Mouse (Mus musculus) lung, embryonic 15.5 days (tissue): ENCODE data around the gene Oxct2b. TPM values are rescaled to one million over a fixed set of nuclear protein-coding genes. Genes with fewer than 3 reads are reported as not detected.
A peak's percentile ranks its signal among the peaks of the same experiment; 100 is the strongest.
"Not testable (repeated sequence)": the region's sequence is repeated elsewhere in the genome, so short reads cannot be mapped to it uniquely, and the experiment has no call there.

Experiments
- ATAC-seq: fragments of 200-750 bp; cut with Nextera tagmentation; 2 replicates; pipeline ENCODE4 v1.8.0; 2017; ENCODE audit warnings: moderate number of reproducible peaks, borderline replicate concordance; ENCODE audit not compliant: low FRiP score, low TSS enrichment; ENCODE audit errors: extremely low read depth
- H3K27ac ChIP-seq: fragments of 300-500 bp; sonication (generic); 2 replicates; pipeline ENCODE4 v1.5.1; 2015; ENCODE audit warnings: moderate library complexity, mild to moderate bottlenecking, inconsistent platforms
- H3K27me3 ChIP-seq: fragments of 300-500 bp; sonication (generic); 2 replicates; pipeline ENCODE4 v1.6.1; 2015; ENCODE audit warnings: inconsistent platforms
- H3K36me3 ChIP-seq: fragments of 300-500 bp; sonication (generic); 2 replicates; pipeline ENCODE4 v1.6.1; 2015; ENCODE audit warnings: inconsistent platforms
- H3K4me1 ChIP-seq: fragments of 300-500 bp; sonication (generic); 2 replicates; pipeline ENCODE4 v1.6.1; 2015; ENCODE audit warnings: inconsistent platforms
- H3K4me2 ChIP-seq: fragments of 300-500 bp; sonication (generic); 2 replicates; pipeline ENCODE4 v1.6.1; 2015; ENCODE audit warnings: inconsistent platforms, mild to moderate bottlenecking, moderate library complexity
- H3K4me3 ChIP-seq: fragments of 300-500 bp; sonication (generic); 2 replicates; pipeline ENCODE4 v1.5.1; 2015; ENCODE audit warnings: mild to moderate bottlenecking, inconsistent platforms
- H3K9ac ChIP-seq: fragments of 300-500 bp; sonication (generic); 2 replicates; pipeline ENCODE4 v1.6.1; 2015; ENCODE audit warnings: inconsistent platforms
- H3K9me3 ChIP-seq: fragments of 300-500 bp; sonication (generic); 2 replicates; pipeline ENCODE4 v1.6.1; 2016; ENCODE audit warnings: inconsistent platforms
- WGBS: fragments of 180-500 bp; shearing (Covaris S2); methylation state at CpG from one replicate; pipeline ENCODE4 v1.1.7; 2015; 5-methylcytosine and 5-hydroxymethylcytosine counted together
- polyA plus RNA-seq: library from polyadenylated mRNA; unstranded; fragments of >200 nt; fragmentation: Nextera tagmentation; extraction: Ambion mirVana; gene quantifications from 2 replicates; pipeline ENCODE4 v1.2.1, GENCODE M21; 2015

The Oxct2b gene
- polyA plus RNA-seq, 1 experiment from 2014 or later: not detected

GRCm38 (mm10) chr4:123093064-123093776 is 22.8 kb upstream of the Oxct2b start:
- no peaks in the 10 kb centered on the region for H3K9me3 ChIP-seq
- H3K36me3 ChIP-seq: no peaks in the 10 kb centered on the region
- WGBS: 31% methylated on average over 17 of the region's 17 CpGs
- peak overlapping the region; percentile 73 for H3K27ac ChIP-seq
- H3K9ac ChIP-seq: no peak overlapping the region
- no peaks in the 10 kb centered on the region for H3K4me1 ChIP-seq
- no peaks in the 10 kb centered on the region for H3K27me3 ChIP-seq
- 0 out of 2 replicates have a peak overlapping the region, but pooled peaks have one; percentile 10 for H3K4me3 ChIP-seq
- peak overlapping the region; percentile 41 for H3K4me2 ChIP-seq
- peak; percentile 87 for ATAC-seq

GRCm38 (mm10) chr4:123093869-123094268 is 22.2 kb upstream of the Oxct2b start:
- peak overlapping the region; percentile 41; the same call in 1 of the 2 replicates for H3K4me2 ChIP-seq
- ATAC-seq: peak; percentile 67; the same call in 1 of the 2 replicates
- WGBS: 30% methylated on average over 9 of the region's 9 CpGs

GRCm38 (mm10) chr4:123104651-123105450 is 11.2 kb upstream of the Oxct2b start, which contains the start of gene Bmp8b:
Gene Bmp8b (plus strand): TSS chr4:123105165.
- H3K4me1 ChIP-seq: peaks cover 10% of the 10 kb centered on the region
- H3K4me2 ChIP-seq: peak within 1 kb of the TSS; percentile 53
- peak within 1 kb of the TSS; percentile 26 for H3K4me3 ChIP-seq
- WGBS: 4% methylated on average over 75 of the region's 75 CpGs
- no peak within 1 kb of the TSS for H3K27ac ChIP-seq
- H3K36me3 ChIP-seq: no peaks in the 10 kb centered on the region
- no peak within 1 kb of the TSS for H3K9ac ChIP-seq
- no peaks in the 10 kb centered on the region for H3K9me3 ChIP-seq
- H3K27me3 ChIP-seq: peaks cover 51% of the 10 kb centered on the region
- peak; percentile 62 for ATAC-seq

More at GRCm38 (mm10) chr4:123093869-123094268, 22.2 kb upstream of the Oxct2b start:
- Histone ChIP-seq H3K4me1 (no peaks in the 10 kb centered on the region), H3K4me3 (no peak overlapping the region), H3K27ac (peak overlapping the region; percentile 73; the same call in 1 of the 2 replicates), H3K9me3 (no peaks in the 10 kb centered on the region), H3K36me3 (no peaks in the 10 kb centered on the region), H3K9ac (no peak overlapping the region), H3K27me3 (no peaks in the 10 kb centered on the region)

GRCm38 (mm10) chr4:123105451-123105790 is 10.6 kb upstream of the Oxct2b start:
- Histone ChIP-seq H3K9ac (no peak overlapping the region), H3K9me3 (no peaks in the 10 kb centered on the region), H3K4me3 (peak overlapping the region; percentile 26), H3K36me3 (no peaks in the 10 kb centered on the region), H3K27ac (no peak overlapping the region), H3K4me2 (peak overlapping the region; percentile 53), H3K4me1 (peaks cover 10% of the 10 kb centered on the region), H3K27me3 (peaks cover 51% of the 10 kb centered on the region)
- 16% methylated on average over 24 of the region's 24 CpGs for WGBS
- peak; percentile 37; the same call in 1 of the 2 replicates for ATAC-seq

- H3K27me3 ChIP-seq: peaks cover 51% of the 10 kb centered on the region
- WGBS: 70% methylated on average over 7 of the region's 7 CpGs
- H3K9me3 ChIP-seq, H3K27ac ChIP-seq, H3K36me3 ChIP-seq, H3K4me1 ChIP-seq, H3K9ac ChIP-seq, H3K4me3 ChIP-seq, H3K4me2 ChIP-seq, ATAC-seq: not testable (repeated sequence)
Observed at GRCm38 (mm10) chr4:123105929-123106328, 10.1 kb upstream of the Oxct2b start.

DNA sequence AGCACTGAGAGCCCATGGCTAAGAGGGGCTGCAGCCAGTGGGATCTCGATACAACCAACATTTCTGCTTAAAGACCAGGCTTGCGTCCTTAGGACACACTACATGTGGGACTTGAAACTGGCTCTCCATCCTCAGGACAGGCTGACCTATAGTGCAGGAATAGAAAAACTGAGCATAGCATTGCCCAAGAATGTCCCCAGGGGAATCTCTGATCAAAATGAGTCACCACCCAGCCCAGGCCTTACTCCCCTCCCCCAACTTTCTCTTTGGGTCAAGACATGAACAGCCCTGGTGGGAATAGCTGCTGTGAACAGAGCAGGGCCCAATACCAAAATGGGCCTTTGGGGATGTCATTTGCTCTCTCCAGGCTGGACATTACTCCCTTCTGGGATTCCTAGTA is 9.2 kb upstream of the Oxct2b start:
- Histone ChIP-seq H3K4me3 (no peak overlapping the region), H3K9ac (no peak overlapping the region), H3K9me3 (no peaks in the 10 kb centered on the region), H3K36me3 (no peaks in the 10 kb centered on the region), H3K27ac (no peak overlapping the region), H3K4me1 (peaks cover 10% of the 10 kb centered on the region), H3K4me2 (no peak overlapping the region), H3K27me3 (peaks cover 51% of the 10 kb centered on the region)
- WGBS: 89% methylated on average over 2 of the region's 2 CpGs
- ATAC-seq: no peak

DNA sequence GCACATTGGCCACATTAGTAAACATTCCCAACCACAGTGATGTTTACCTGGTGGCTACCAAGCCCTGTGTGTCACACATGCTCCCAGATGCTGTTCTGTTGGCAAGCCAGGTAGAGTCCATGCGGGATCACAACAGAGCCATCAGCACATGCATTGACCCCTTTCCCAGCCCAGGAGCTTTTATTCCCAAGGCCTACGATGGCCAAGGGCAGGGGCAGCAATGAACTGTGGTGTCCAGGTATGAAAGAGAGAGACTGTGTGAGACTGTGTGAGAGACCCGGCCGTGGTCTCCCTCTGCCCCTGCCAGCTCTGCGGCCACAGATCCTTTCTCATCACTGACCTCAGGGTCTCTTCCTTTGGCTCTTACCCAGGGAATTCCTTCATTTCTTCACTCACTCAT is 8.0 kb upstream of the Oxct2b start:
- peaks cover 48% of the 10 kb centered on the region for H3K27me3 ChIP-seq
- no peaks in the 10 kb centered on the region for H3K9me3 ChIP-seq
- ATAC-seq: no peak
- H3K4me2 ChIP-seq: no peak overlapping the region
- H3K4me1 ChIP-seq: peaks cover 10% of the 10 kb centered on the region
- H3K9ac ChIP-seq: no peak overlapping the region
- no peaks in the 10 kb centered on the region for H3K36me3 ChIP-seq
- H3K4me3 ChIP-seq: no peak overlapping the region
- WGBS: 88% methylated on average over 5 of the region's 5 CpGs
- H3K27ac ChIP-seq: no peak overlapping the region

- Histone ChIP-seq H3K9me3 (no peaks in the 10 kb centered on the region), H3K9ac (no peak overlapping the region), H3K27me3 (peaks cover 23% of the 10 kb centered on the region), H3K4me1 (no peaks in the 10 kb centered on the region), H3K4me3 (no peak overlapping the region), H3K36me3 (no peaks in the 10 kb centered on the region), H3K27ac (no peak overlapping the region), H3K4me2 (no peak overlapping the region)
- WGBS: 74% methylated on average over 4 of the region's 4 CpGs
- no peak for ATAC-seq
Observed at GRCm38 (mm10) chr4:123110751-123111150, 5.3 kb upstream of the Oxct2b start.

DNA sequence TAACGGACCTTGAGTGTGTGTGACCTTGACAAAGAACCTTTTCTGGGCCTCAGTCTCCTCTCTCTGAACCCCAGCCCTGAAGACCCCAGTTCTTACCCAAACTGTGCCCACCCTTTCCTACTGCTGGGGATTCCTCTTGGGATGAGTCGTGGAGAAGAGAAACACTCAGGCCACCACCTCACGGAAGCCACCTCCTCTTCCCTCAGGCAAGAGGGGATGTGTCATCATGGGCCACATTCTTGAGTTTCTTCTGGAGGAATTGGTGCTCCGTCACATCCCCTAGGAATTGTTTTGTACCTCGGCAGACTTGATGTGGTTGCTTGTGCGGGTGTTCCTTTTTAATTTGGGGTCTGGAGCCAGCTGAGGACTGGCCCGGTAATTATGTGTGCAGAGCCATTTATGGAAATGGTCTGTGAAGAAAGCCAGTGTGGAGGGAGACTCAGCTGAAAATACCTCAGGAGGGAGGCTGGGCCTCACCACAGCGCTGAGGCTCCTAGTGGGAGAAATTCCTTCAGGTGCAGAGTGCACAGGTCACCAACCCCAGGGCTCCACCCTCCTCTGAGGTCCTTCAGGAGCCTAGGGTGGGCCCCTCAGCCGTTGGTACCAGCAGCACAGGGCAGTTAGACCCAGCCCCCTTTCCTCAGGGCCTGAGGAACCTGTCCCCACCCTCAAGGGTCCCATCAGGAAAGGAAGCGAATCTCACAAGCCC is 4.6 kb upstream of the Oxct2b start:
- not testable (repeated sequence) for ATAC-seq, H3K4me2 ChIP-seq, H3K36me3 ChIP-seq, H3K27ac ChIP-seq, H3K9me3 ChIP-seq, H3K9ac ChIP-seq, H3K4me1 ChIP-seq, H3K4me3 ChIP-seq
- WGBS: 72% methylated on average over 10 of the region's 10 CpGs
- H3K27me3 ChIP-seq: peaks cover 22% of the 10 kb centered on the region

DNA sequence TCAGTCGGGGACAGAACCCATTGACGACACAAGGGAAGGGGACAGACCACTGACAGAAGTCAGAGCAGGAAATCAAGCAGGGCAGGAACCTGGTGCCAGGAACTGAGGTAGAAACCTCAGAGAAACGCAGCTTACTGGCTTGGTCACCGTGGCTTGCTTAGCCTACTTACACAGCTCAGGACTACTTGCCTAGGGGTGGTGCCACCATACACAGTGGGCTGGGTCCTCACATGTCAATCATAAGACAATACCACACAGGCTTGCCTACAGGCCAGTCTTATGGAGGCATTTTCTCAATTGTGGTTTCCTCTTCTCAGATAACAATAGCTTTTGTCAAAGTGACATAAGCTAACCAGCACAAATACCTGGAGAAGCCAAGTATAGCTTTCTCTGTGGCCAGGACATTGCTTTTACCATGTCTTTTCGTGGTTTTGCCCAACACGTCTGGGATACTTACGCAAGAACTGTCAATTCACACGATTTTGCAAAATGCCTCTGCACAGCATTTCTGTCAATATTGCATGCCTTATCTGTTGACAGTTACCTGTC is 3.8 kb upstream of the Oxct2b start:
- no peak overlapping the region for H3K27ac ChIP-seq
- H3K4me3 ChIP-seq: no peak overlapping the region
- WGBS: 70% methylated on average over 8 of the region's 8 CpGs
- H3K9me3 ChIP-seq: no peaks in the 10 kb centered on the region
- no peaks in the 10 kb centered on the region for H3K36me3 ChIP-seq
- ATAC-seq: no peak
- H3K4me2 ChIP-seq: no peak overlapping the region
- H3K27me3 ChIP-seq: peaks cover 20% of the 10 kb centered on the region
- peaks cover 3% of the 10 kb centered on the region; the same call in 1 of the 2 replicates for H3K4me1 ChIP-seq
- no peak overlapping the region for H3K9ac ChIP-seq

DNA sequence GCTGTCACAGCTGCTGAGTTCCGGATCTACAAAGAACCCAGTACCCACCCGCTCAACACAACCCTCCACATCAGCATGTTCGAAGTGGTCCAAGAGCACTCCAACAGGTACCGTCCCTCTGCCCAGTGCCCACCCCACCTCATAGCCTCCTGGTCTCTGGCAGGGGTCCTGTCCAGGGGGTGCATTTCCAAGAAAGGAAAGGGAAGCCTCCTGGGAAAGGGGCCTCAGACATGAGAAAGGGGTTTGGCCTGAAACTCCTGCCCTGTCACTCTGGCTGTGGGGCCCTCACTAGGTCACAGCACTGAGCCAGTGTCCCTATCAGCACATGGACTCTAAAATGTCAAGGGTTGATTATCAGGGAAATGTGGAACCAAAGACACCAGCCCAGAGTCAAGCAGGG is 1.4 kb upstream of the Oxct2b start:
- ATAC-seq, H3K9me3 ChIP-seq, H3K4me1 ChIP-seq, H3K4me2 ChIP-seq, H3K9ac ChIP-seq, H3K27ac ChIP-seq, H3K36me3 ChIP-seq, H3K4me3 ChIP-seq: not testable (repeated sequence)
- WGBS: 78% methylated on average over 4 of the region's 4 CpGs
- H3K27me3 ChIP-seq: peaks cover 19% of the 10 kb centered on the region
